Mouse (Mus musculus): ENCODE data around the gene Arhgap1.

The Arhgap1 gene

GRCm38 (mm10) chr2:91649152-91649551 lies 508 bp upstream of the Arhgap1 start:
- DNase-seq (ENCODE audit: low read depth), result peak; percentile 20

DNA sequence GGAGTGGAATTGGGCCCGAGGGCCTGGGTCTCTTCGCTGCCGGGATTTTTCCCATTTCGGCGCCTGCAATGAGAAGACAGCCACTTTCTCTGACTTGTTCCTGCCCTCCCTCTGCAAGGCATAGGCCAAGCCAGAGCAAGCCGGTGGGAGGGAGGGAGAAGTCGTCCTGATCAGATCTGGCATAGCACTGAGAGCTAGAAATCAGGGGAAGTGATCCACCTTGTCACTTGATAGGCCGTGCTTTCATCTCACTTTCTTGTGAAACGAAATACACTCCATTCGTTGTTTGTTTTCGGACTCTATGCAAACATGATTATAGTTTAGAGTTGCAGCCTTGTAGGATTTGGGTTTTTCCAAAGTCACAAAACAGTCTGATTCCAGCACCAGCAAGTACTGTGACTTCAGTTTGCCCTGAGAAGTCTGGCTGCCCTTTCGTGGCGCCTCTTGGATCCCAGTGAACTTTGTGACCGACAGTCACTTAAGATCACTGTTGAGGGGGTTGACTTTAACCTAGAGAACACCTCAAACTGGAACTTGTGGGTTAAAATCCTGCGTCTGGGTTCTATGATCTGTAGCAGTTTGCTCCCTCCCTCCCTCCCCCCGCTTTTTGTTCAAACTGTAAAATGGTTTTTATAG lies 818 bp downstream of the Arhgap1 start:
- DNase-seq (ENCODE audit: low read depth), result no peak

DNA sequence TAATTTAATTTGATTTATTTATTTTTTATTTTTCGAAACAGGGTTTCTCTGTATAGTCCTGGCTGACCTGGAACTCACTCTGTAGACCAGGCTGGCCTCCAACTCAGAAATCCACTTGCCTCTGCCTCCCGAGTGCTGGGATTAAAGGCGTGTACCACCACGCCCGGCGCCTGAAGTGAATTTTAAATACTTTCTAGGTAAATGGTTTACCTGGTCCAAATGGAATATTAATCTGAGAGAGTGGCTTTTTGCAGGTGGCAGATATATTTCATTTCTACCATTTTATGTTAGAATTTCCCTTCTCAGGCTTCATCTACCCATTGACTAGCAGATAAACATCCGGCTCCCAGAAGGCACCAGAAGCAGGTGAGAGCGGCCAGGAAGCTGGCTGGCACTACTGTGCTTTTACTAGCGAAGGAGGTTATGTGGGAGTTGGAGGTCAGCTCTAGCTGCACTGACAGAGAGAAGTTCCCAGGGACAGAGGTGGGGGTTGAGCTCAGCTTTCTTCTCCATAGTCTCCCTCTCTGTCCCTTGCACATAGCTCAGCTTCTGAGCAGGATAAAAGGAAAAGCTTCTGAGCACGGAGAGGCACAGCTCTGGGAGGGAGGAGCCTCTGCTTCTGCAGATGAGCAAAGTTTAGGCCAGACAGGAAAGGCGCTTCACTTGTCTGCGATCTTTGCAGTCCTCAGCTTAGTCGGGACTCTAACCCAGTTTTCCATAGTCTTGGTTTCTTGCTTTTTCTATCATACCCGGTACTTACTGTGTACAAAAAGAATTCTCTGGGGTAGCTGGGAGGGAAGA lies 2.0 kb downstream of the Arhgap1 start:
- DNase-seq (ENCODE audit: low read depth), result no peak

DNA sequence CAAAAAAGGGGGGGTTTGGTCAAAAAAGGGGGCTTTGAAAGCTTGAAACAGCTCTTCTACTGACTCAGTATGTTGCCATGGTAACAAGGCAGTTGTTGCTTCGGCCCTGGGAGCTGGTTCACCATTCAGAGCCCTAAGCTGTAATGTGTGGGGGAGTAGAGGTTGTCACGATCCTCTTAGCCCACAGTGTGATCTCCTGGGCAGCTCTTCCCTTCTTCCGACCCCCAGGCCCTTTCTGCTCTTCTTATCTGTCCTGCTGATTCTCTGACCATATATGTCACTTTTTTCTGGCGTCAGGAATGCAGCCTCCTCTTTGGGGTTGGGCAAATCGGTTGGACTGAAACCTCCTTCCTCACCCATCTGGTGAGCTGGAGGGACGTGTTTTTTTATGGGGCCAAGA lies 3.2 kb downstream of the Arhgap1 start:
- no peak for DNase-seq (ENCODE audit: low read depth)

GRCm38 (mm10) chr2:91655388-91655787 lies 5.7 kb downstream of the Arhgap1 start:
- no peak for DNase-seq (ENCODE audit: low read depth)

- no peak for DNase-seq (ENCODE audit: low read depth)
These were observed 6.2 kb downstream of the Arhgap1 start for GRCm38 (mm10) chr2:91655827-91656226.

DNA sequence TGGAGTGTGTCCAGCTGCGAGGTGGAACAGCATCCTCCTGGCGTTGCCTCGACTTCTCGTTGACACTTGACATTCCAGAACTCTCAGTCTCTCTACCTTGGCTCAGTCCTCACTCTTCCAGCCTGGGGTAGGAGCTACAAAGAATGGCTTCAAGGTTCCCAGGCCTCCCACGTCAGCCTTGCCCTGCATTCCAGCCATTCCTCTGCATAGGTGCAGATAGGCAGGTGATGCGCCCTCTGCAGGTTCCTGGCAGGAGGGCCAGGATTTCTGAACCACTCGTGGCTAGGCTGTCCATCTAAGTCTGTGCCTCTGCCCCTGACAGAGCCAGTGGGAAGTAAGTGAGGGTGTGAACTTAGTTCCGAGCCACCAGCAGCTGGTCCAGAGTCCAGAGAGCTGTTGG lies 7.1 kb downstream of the Arhgap1 start:
- DNase-seq (ENCODE audit: low read depth), result no peak

GRCm38 (mm10) chr2:91659657-91660056 lies 10.0 kb downstream of the Arhgap1 start:
- no peak for DNase-seq (ENCODE audit: low read depth)

DNA sequence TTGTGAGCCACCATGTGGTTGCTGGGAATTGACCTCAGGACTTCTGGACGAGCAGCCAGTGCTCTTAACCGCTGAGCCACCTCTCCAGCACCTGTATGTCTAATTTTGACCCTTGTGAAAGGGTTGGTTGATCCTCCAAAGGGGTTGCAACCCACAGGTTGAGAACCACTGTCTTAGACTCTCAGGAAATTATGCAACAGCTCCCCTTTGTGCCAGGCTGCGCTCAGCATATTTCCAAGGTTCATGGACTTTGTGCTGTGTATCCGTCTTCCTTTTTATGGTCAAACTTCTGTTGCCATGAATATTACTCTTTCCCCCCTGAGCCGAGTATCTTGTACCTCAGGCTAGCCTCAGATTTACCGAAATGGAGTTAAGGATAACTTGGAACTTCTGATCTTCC lies 11.3 kb downstream of the Arhgap1 start:
- DNase-seq (ENCODE audit: low read depth), result no peak

- DNase-seq (ENCODE audit: low read depth), result no peak
These were observed 15.1 kb downstream of the Arhgap1 start for GRCm38 (mm10) chr2:91664780-91665179.

DNA sequence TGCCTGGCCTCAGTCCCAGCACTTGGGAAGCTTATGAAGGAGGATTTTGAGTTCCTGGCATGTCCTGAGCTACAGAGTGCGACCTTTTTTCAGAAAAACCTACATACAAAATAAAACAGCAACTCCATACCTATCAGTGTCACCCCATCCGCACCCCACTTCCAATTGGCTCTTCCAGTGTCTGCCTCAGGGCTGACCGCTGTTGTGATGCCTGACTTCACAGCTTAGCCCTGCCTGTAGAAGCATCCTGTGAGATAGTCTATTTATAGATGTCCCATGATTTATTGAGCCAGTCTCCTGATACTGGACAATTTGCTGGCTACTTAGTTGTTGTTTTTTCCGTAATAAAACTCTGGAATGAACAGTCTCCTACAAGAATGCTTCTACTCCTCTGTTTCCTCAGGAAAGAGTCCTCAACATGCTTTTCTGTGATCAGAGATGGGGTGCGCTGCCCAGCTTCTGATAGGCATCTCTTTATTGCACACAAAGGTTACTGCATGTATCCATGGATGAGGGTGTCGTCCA lies 16.8 kb downstream of the Arhgap1 start:
- no peak for DNase-seq (ENCODE audit: low read depth)

DNA sequence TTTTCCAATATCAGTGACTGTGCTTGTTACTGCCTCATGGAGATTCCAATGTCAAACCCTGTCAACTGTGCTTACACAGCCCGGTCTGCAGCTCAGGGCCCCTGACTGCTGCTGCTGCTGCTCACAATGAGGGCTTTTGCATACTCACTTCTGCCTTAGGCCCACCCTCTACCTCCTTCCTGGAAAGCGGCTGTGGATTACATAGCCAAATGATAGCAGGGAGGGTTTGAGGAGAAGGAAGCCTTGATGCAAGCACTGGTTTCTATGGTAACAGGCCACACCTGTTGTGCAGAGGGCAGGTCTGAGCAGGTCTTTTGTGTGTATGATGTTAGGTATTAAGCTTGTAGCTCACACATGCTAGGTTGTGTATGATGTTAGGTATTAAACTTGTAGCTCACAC lies 18.1 kb downstream of the Arhgap1 start:
- DNase-seq (ENCODE audit: low read depth), result no peak

DNA sequence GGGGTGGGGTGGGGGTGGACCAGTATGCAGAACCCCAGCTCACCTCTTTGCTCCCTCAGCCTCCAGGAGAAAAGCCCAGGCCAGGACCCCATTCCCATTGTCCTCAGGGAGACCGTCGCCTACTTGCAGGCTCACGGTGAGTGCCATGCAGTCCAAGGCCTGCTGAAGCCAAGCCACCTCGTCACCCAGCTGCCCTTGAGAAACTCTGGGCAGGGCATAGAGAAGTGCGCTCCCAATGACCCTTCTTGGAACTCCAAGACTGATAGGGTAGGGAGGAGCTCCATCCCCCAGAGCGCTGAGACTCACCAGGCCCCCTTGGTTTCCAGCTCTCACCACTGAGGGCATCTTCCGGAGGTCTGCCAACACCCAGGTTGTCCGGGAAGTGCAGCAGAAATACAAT lies 19.7 kb downstream of the Arhgap1 start:
- no peak for DNase-seq (ENCODE audit: low read depth)

DNA sequence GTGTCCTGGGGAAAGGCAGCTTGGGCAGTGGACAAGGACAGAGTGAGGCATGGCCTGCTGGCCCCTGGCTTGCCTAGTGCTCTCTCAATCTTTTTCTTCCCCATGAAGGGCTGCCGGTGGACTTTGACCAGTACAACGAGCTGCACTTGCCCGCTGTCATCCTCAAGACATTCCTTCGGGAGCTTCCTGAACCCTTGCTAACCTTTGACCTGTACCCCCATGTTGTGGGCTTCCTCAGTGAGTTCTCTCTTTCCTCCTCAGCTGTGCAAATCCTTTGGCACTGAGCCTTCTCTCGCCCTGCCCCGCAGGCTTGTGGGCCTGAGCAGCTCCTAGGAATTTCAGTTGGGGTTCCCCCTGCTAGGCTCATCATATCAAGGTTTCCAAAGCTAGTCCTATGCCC lies 20.4 kb downstream of the Arhgap1 start:
- DNase-seq (ENCODE audit: low read depth), result no peak

DNA sequence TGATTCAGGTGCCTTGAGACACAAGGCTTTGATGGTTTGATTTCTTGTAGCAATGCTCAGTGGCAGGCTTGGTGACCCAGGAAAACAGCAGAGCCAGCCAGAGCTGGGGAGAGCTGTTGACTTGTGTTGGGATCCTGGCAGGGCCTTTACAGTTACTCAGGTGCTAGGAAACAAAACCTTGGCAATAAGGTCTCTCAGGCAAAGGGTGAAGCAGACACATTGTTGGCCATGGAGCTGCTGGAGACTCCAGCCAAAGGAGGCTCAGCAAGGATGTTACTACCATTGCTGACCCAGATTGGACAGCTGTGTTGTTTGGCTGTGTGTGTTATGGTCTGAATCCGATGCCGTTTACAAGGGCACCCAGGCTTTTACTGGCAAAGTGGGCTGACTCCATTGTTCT lies 23.9 kb downstream of the Arhgap1 start:
- DNase-seq (ENCODE audit: low read depth), result no peak

DNA sequence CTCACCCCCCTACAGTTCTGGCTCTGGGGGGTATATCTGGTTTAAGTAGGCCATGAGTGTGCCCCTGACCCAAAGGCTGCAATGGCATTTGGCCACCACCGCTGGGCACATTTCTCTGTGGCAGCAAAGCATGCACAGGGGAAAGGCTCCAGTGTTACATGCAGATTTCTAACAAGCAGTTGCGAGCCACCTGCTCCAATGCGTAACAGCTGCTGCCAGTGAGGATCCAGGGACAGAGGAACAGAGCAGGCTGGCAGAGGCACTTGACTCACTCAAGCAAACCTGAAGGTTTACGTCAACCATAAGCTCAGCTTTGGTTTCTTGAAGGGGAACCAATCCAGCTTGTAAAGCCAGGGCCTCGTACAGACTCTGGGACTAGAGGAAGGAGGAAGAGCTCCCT lies 25.2 kb downstream of the Arhgap1 start:
- DNase-seq (ENCODE audit: low read depth), result no peak

GRCm38 (mm10) chr2:91676420-91676819 lies 26.8 kb downstream of the Arhgap1 start:
- no peak for DNase-seq (ENCODE audit: low read depth)

GRCm38 (mm10) chr2:91676961-91677360 lies 27.3 kb downstream of the Arhgap1 start:
- no peak for DNase-seq (ENCODE audit: low read depth)

DNA sequence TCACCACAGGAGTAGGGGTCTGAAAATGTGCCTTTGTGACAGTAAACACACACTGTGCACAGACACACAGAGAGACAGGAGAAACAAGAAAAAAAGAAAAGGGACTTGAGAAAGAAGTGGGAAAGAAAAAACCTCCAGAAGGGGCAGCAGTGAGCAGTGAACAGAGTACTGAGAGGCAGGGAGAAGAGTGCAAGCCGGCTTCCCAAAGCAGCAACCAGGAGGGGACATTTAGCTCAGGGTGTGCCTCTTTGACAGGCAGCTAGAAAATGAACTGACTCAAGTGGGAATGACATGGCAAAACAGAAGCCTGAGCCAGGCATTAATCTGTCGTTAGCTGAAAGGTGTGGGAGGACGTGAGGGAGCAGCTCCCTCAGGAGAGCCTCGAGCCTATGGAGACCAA lies 33.2 kb downstream of the Arhgap1 start:
- DNase-seq (ENCODE audit: low read depth), result peak; percentile 77

DNA sequence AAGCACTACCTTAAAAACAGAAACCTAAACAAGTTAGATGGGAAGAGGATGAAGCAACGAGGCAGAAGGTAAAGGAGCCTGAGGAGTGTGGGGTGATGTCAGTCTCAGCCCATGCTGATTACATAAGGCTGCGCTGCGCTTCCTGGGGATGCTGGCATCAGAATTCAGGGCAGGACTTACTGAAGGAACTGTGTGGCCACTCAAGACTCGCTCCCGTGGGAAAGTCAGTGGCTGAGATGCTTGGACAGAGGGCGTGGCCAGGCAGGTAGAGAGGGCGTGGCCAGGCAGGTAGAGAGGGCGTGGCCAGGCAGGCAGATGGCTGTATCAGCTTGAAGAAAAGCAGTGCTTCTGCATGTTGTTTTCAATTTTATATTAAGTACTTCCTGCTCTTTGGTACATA lies 34.3 kb downstream of the Arhgap1 start:
- no peak for DNase-seq (ENCODE audit: low read depth)

DNA sequence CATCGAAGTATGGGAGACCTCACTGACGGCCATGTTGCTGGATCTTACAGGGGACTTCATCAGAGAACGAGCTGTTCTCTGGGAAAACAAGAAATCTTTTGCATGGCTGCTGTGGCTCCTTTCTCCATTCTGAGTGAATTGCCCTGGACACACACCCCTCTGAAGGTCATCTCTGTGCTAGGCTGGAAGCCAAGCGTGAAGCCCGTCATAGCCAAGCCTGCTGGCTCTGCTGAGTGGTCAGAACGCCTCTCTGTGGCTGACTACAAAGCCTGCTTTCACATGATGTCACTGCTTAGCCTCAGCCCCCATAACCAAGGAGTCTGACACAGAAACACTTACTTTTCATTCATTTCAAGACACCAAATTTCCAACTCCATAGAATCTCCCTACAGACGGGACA lies 39.8 kb downstream of the Arhgap1 start:
- no peak for DNase-seq (ENCODE audit: low read depth)

DNA sequence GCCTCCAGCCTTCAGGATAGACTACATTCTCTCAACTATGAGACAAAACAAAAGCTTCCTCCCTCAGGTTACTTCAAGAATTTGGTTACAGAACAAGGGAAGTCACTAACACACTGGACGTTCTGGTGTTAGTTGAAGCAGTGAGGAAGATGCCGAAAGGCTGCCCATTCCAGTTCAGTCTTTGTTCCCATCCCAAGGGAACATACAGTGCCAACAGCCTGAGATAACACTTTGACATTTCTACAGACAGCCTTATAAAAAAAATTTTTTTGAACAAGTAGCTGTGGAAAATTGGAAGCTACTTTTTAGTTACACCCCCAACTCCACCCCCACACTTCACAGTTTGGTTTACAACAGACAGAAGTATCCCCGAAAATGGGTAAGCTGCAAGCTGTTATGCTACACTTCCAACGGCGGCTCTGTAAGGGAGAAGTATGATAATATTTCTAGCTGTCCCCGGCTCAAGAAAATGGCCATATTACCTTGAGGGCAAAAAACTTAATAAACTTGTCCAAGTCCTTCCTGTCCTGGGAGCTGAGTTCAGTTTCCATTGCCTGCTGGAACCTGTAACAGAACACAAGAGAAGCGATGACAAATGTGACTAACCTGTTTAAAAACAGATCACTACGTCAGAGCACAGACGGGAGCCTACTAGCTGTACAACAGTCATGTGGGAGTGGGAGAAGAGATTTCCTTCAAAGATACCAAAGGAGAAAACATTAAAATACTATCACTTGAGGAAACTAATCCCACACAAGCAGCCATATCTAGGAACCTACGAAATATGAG lies 46.0 kb downstream of the Arhgap1 start:
- no peak for DNase-seq (ENCODE audit: low read depth)

GRCm38 (mm10) chr2:91696225-91696590 lies 46.5 kb downstream of the Arhgap1 start:
- DNase-seq (ENCODE audit: low read depth), result peak; percentile 80

All from NIH3T3 (cell line).